Mouse (Mus musculus): ENCODE data around the gene Sh3rf1. TPM values are rescaled to one million over a fixed set of nuclear protein-coding genes. Genes with fewer than 3 reads are reported as not detected.

Sh3rf1 gene
- polyA plus RNA-seq, 1 experiment from 2014 or later, result 5.3 TPM

DNA sequence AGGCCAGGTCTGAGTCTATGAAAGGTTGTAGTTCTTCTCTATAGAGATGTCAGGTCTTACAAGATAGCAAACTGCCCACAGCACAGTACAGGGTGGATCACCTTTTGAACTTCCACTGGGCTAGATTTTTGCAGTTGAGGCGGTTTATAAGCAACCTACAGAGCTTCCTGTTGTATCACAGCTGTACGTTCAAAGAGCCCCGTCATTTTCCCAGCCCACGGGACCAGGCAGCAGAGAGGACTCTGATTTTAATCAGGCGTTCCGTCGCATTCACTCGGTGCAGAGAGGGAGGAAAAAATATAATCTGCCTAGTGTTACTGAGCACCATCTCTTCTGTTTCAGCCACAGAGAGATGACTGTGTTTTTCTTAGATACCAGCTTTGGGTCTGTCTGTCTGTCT is 135.3 kb downstream of the Sh3rf1 start:
- Histone ChIP-seq H3K4me1 (peaks cover 26% of the 10 kb centered on the region), H3K27ac (replicated peaks) (no peak overlapping the region), H3K27me3 (replicated peaks) (no peaks in the 10 kb centered on the region), H3K4me3 (no peak overlapping the region), H3K4me2 (no peak overlapping the region; the same call in 1 of the 2 replicates), H3K36me3 (peaks cover 20% of the 10 kb centered on the region), H3K9ac (0 out of 2 replicates have a peak overlapping the region, but pooled peaks have one; percentile 13), H3K9me3 (no peaks in the 10 kb centered on the region)
- 20% methylated on average over 8 of the region's 8 CpGs for WGBS
- no peak for ATAC-seq (ENCODE audit: extremely low read depth, insufficient number of reproducible peaks, low FRiP score, low TSS enrichment)

DNA sequence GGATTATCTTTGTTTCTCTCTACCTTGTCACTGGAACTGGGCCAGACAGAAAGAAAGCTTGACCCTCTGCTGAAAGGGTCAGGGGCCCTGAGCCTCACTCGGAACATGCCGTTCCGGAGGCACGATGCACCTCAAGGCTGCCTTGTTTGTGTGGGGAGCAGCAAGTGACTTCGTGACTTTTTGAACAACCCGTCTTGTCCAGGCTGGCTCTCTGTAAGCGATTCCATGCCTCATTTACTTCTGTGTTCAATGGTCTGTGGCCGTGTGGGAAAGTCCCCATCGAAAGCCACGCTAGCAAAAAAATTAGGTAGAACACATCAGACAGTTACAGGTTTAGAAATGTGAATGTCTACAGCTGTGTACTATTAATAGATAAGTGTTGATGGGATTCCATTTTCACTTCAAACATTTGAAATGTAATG is 136.2 kb downstream of the Sh3rf1 start:
- peaks cover 26% of the 10 kb centered on the region for H3K4me1 ChIP-seq
- no peak for ATAC-seq (ENCODE audit: extremely low read depth, insufficient number of reproducible peaks, low FRiP score, low TSS enrichment)
- H3K9me3 ChIP-seq, result no peaks in the 10 kb centered on the region
- WGBS, result 34% methylated on average over 10 of the region's 10 CpGs
- H3K4me2 ChIP-seq, result peak overlapping the region; percentile 61
- peaks cover 28% of the 10 kb centered on the region for H3K36me3 ChIP-seq
- H3K27ac ChIP-seq (replicated peaks), result no peak overlapping the region
- H3K27me3 ChIP-seq (replicated peaks), result no peaks in the 10 kb centered on the region
- peak overlapping the region; percentile 42; the same call in 1 of the 2 replicates for H3K9ac ChIP-seq
- H3K4me3 ChIP-seq, result peak overlapping the region; percentile 25

DNA sequence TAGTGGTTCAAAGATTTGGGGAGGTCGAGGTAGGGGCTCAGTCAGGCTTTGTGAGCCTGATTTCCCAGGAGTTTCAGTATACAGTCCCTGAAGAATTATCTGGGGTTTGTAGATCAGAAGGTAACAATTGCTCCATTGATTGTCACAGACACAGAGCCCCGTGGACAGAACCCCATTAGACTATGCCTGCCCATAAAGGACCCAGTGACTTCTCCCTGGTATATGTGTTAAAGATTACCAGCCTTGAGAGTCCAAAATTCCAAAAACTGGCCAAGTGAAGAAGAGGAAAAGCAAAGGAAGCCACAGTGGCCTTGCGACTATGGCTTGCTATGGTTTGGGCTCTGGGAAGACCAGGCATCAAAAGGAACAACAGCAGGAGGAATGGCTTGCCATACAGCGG is 136.7 kb downstream of the Sh3rf1 start:
- ATAC-seq (ENCODE audit: extremely low read depth, insufficient number of reproducible peaks, low FRiP score, low TSS enrichment), result no peak

DNA sequence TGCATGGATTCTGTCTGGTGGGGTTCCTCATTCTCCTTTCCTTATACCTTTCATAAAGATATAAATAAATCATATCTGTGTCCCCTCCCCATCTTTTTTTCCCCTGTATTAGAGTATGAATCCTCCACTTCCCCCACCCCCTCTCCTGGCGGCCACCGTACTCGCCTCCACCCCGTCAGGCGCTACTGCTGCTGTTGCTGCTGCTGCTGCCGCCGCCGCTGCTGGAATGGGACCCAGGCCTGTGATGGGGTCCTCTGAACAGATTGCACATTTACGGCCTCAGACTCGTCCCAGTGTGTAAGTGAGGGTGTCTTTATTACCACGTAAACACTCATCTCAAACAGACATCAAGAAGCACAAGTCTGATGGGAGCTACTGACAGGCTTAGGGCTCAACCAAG is 137.8 kb downstream of the Sh3rf1 start:
- WGBS, result 84% methylated on average over 11 of the region's 11 CpGs
- no peak overlapping the region for H3K4me3 ChIP-seq
- H3K9me3 ChIP-seq, result no peaks in the 10 kb centered on the region
- H3K4me2 ChIP-seq, result no peak overlapping the region
- peaks cover 40% of the 10 kb centered on the region for H3K36me3 ChIP-seq
- H3K4me1 ChIP-seq, result peaks cover 24% of the 10 kb centered on the region
- no peak for ATAC-seq (ENCODE audit: extremely low read depth, insufficient number of reproducible peaks, low FRiP score, low TSS enrichment)
- H3K27ac ChIP-seq (replicated peaks), result no peak overlapping the region
- no peaks in the 10 kb centered on the region for H3K27me3 ChIP-seq (replicated peaks)
- no peak overlapping the region for H3K9ac ChIP-seq

More for the DNA sequence above, 136.7 kb downstream of the Sh3rf1 start:
- Histone ChIP-seq H3K27me3 (replicated peaks) (no peaks in the 10 kb centered on the region), H3K4me2 (peak overlapping the region; percentile 61; the same call in 1 of the 2 replicates), H3K9me3 (no peaks in the 10 kb centered on the region), H3K4me3 (no peak overlapping the region), H3K9ac (no peak overlapping the region), H3K4me1 (peaks cover 26% of the 10 kb centered on the region), H3K27ac (replicated peaks) (no peak overlapping the region), H3K36me3 (peaks cover 32% of the 10 kb centered on the region)
- 77% methylated on average over 4 of the region's 4 CpGs for WGBS

DNA sequence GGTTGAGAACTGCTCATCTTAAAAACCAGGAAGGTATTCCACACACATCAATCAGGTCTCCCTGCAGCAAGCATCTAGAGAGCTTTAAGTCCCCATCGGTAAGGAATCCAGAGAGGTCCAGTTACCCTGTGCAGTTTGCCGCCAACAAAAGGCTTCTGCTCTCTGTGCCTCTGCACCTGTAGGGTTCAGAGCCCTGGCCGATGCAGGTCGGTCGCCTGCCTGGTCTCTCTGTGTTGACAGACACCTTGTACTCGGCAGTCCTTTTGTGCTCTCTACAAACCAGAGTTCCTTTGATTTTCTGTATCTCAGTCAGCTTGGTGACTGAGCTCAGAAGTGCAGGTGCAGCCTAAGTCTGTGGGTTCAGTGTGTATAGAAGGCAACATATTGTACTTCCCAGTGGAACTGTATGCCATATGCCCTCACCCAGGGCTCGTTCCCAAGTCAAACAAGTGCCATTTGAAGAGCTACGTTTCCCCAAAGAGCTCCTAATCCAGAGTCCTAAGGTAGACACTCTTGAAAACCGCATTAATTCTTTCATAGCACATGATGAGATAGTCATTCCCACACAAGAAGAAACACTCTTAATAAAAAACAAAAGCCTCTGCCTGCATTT is 138.7 kb downstream of the Sh3rf1 start:
- Histone ChIP-seq H3K4me2 (no peak overlapping the region), H3K9me3 (no peaks in the 10 kb centered on the region), H3K27me3 (replicated peaks) (no peaks in the 10 kb centered on the region), H3K9ac (no peak overlapping the region), H3K4me1 (peaks cover 17% of the 10 kb centered on the region), H3K4me3 (no peak overlapping the region), H3K27ac (replicated peaks) (no peak overlapping the region), H3K36me3 (peaks cover 44% of the 10 kb centered on the region)
- no peak for ATAC-seq (ENCODE audit: extremely low read depth, insufficient number of reproducible peaks, low FRiP score, low TSS enrichment)
- WGBS, result 65% methylated on average over 9 of the region's 9 CpGs

DNA sequence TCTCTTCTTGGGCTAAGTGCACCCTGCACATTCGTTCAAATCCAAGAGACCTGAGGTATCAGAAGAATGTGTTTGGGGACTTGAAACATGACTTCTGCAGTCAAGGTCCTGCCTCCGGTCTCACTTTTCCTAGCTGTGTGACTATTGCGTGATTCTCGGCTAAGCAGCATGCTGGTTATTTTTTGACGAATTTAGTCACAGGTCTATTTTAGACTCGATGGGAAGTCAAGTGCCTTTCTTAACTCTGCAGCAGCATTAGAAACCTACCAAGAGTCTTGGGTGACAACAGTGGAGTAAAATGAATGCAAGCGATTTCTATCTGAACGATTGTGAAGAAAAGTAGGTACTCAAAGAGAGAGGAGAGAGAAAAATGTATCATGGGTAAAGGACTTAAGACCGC is 149.6 kb downstream of the Sh3rf1 start:
- Histone ChIP-seq H3K4me2 (no peak overlapping the region), H3K27me3 (replicated peaks) (0 out of 2 replicates have a peak, but pooled peaks cover 6% of the 10 kb centered on the region), H3K9me3 (no peaks in the 10 kb centered on the region), H3K4me3 (no peak overlapping the region), H3K4me1 (peaks cover 9% of the 10 kb centered on the region), H3K27ac (replicated peaks) (no peak overlapping the region), H3K9ac (no peak overlapping the region), H3K36me3 (peaks cover 28% of the 10 kb centered on the region)
- WGBS, result 83% methylated on average over 9 of the region's 9 CpGs
- no peak for ATAC-seq (ENCODE audit: extremely low read depth, insufficient number of reproducible peaks, low FRiP score, low TSS enrichment)

DNA sequence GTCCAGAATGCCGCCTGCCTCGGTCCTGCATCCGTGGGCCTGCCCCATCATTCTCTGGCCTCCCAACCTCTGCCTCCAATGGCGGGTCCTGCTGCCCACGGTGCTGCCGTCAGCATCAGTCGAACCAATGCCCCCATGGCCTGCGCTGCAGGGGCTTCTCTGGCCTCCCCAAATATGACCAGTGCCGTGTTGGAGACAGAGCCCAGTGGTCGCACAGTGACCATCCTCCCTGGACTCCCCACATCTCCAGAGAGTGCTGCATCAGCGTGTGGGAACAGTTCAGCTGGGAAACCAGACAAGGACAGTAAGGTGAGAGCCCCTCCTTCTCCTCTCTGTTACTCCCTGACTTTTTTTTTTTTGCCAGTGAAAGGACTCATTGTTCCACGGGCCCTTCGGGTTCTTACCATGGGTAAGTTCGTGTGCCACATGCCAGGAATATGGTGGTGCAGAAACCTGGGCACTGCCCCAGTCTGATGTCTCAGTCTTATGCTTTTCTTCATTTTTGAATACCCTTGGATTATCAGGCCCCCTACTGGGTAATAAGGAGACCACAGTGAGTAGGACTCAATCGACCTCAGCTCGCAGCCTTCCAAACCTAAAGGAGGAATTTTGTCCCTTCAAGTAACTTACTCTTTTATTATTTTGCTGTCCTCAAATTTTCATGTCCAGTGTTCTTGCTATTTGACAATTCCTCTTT is 150.5 kb downstream of the Sh3rf1 start:
- H3K9ac ChIP-seq, result no peak overlapping the region
- peaks cover 28% of the 10 kb centered on the region for H3K36me3 ChIP-seq
- peaks cover 18% of the 10 kb centered on the region for H3K4me1 ChIP-seq
- ATAC-seq (ENCODE audit: extremely low read depth, insufficient number of reproducible peaks, low FRiP score, low TSS enrichment), result no peak
- 0 out of 2 replicates have a peak, but pooled peaks cover 6% of the 10 kb centered on the region for H3K27me3 ChIP-seq (replicated peaks)
- 86% methylated on average over 16 of the region's 16 CpGs for WGBS
- H3K9me3 ChIP-seq, result no peaks in the 10 kb centered on the region
- no peak overlapping the region for H3K27ac ChIP-seq (replicated peaks)
- no peak overlapping the region for H3K4me2 ChIP-seq
- H3K4me3 ChIP-seq, result no peak overlapping the region

DNA sequence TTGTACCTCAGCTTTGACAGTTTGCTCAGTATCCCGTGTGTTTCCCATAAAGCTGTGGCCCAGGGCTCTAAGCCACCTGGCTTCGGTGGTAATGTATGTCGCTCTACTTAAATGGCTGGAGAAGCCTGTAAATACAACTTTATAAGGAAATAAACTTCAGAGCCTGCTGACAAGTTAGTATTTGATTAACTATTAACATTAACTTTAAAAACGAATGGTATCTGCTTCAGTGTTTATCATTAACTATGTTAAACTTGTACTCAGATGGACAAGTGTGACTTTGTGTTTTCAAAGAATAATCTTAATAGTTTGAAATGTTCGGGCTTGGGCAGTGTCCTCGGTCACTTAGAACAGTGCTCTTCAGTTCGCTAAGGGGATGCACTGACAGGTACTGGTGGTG is 151.5 kb downstream of the Sh3rf1 start:
- Histone ChIP-seq H3K4me1 (peaks cover 20% of the 10 kb centered on the region), H3K27me3 (replicated peaks) (0 out of 2 replicates have a peak, but pooled peaks cover 6% of the 10 kb centered on the region), H3K4me2 (no peak overlapping the region), H3K4me3 (no peak overlapping the region), H3K9ac (no peak overlapping the region), H3K9me3 (no peaks in the 10 kb centered on the region), H3K27ac (replicated peaks) (no peak overlapping the region), H3K36me3 (peaks cover 28% of the 10 kb centered on the region)
- WGBS, result 82% methylated on average over 7 of the region's 7 CpGs
- ATAC-seq (ENCODE audit: extremely low read depth, insufficient number of reproducible peaks, low FRiP score, low TSS enrichment), result no peak

DNA sequence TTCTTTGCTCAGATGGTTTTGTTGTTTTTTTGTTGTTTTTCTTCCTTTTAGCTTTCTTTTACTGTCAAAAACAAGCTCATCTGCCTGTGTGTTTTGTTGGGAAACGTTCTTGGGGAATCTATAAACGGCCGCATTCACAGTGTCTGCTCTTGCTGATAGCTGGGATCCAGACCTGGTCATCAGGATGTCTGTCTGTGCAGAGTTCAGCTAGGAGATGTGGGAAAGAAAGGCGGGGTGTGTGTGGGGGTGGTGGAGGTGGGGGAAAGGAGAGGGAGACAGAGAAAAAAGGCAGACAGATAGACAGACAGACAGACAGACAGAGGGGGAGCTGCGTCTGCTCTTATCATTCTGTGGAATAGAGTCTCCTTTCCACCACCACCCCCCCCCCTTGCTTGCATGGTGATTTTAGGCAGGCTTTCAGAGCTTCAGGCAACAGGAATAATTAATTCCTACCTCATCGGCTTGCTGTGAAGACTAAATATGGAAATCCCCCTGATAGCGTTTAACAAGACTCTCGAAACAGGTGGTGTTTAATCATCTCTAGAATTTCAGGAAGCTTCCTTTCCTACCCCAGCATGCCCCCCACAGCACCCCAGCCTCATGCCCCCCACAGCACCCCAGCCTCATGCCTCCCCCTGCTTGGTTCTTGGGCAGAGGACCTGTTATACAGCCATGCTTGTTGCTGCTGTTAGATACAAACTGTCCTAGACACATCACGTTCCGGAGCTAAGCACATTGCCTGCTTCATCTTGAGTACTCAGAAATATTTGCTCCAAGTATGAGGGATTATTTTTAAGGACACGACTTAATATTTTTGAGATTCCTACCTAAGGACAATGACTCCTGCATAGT is 155.4 kb downstream of the Sh3rf1 start:
- no peaks in the 10 kb centered on the region; the same call in 1 of the 2 replicates for H3K9me3 ChIP-seq
- H3K4me2 ChIP-seq, result no peak overlapping the region
- 0 out of 2 replicates have a peak overlapping the region, but pooled peaks have one; percentile 17 for H3K27ac ChIP-seq (replicated peaks)
- 0 out of 2 replicates have a peak overlapping the region, but pooled peaks have one; percentile 21 for H3K9ac ChIP-seq
- H3K27me3 ChIP-seq (replicated peaks), result 0 out of 2 replicates have a peak, but pooled peaks cover 6% of the 10 kb centered on the region
- WGBS, result 44% methylated on average over 11 of the region's 11 CpGs
- H3K4me1 ChIP-seq, result peaks cover 36% of the 10 kb centered on the region
- no peak for ATAC-seq (ENCODE audit: extremely low read depth, insufficient number of reproducible peaks, low FRiP score, low TSS enrichment)
- peaks cover 17% of the 10 kb centered on the region for H3K36me3 ChIP-seq
- no peak overlapping the region for H3K4me3 ChIP-seq

DNA sequence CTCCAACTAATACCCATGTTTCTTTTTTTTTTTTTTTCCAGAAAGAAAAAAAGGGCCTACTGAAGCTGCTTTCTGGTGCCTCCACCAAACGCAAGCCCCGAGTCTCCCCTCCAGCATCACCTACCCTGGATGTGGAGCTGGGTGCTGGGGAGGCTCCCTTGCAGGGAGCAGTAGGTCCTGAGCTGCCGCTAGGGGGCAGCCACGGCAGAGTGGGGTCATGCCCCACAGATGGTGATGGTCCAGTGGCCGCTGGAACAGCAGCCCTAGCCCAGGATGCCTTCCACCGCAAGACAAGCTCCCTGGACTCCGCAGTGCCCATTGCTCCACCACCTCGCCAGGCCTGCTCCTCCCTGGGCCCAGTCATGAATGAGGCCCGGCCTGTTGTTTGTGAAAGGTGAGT is 160.9 kb downstream of the Sh3rf1 start:
- Histone ChIP-seq H3K9ac (no peak overlapping the region), H3K4me2 (no peak overlapping the region), H3K4me1 (peaks cover 42% of the 10 kb centered on the region), H3K36me3 (peaks cover 26% of the 10 kb centered on the region), H3K27ac (replicated peaks) (no peak overlapping the region), H3K4me3 (no peak overlapping the region), H3K9me3 (no peaks in the 10 kb centered on the region; the same call in 1 of the 2 replicates), H3K27me3 (replicated peaks) (peaks cover 12% of the 10 kb centered on the region; the same call in 1 of the 2 replicates)
- ATAC-seq (ENCODE audit: extremely low read depth, insufficient number of reproducible peaks, low FRiP score, low TSS enrichment), result no peak
- WGBS, result 78% methylated on average over 9 of the region's 9 CpGs
